Mouse (Mus musculus) forebrain, embryonic 15.5 days (tissue): ENCODE measurements at regions not wholly inside any gene's neighbourhood (a gene's known extent, or its start where the extent isn't known, plus 50 kb on each side); places are given as distances from the start of the nearest gene placed in this dataset.

Experiments
- ATAC-seq: fragments of 200-750 bp; cut with Nextera tagmentation; replicated peaks from 2 replicates; pipeline ENCODE4 v1.8.0; 2017; ENCODE audit warnings: mild to moderate bottlenecking, moderate TSS enrichment, moderate library complexity
- H3K27ac ChIP-seq: fragments of 300-500 bp; sonication (generic); replicated peaks from 2 replicates; pipeline ENCODE4 v1.5.1; 2015; ENCODE audit warnings: mild to moderate bottlenecking, inconsistent platforms
- H3K27me3 ChIP-seq: fragments of 300-500 bp; sonication (generic); 2 replicates; pipeline ENCODE4 v1.6.1; 2015; ENCODE audit warnings: inconsistent platforms
- H3K36me3 ChIP-seq: fragments of 300-500 bp; sonication (generic); 2 replicates; pipeline ENCODE4 v1.6.1; 2015; ENCODE audit warnings: mild to moderate bottlenecking, inconsistent platforms
- H3K4me1 ChIP-seq: fragments of 300-500 bp; sonication (generic); 2 replicates; pipeline ENCODE4 v1.6.1; 2015; ENCODE audit warnings: inconsistent platforms
- H3K4me2 ChIP-seq: fragments of 300-500 bp; sonication (generic); replicated peaks from 2 replicates; pipeline ENCODE4 v1.6.1; 2015; ENCODE audit warnings: mild to moderate bottlenecking, inconsistent platforms
- H3K4me3 ChIP-seq: fragments of 300-500 bp; sonication (generic); 2 replicates; pipeline ENCODE4 v1.5.1; 2015; ENCODE audit warnings: mild to moderate bottlenecking, inconsistent platforms
- H3K9ac ChIP-seq: fragments of 300-500 bp; sonication (generic); replicated peaks from 2 replicates; pipeline ENCODE4 v1.6.1; 2015; ENCODE audit warnings: mild to moderate bottlenecking, inconsistent platforms
- H3K9me3 ChIP-seq: fragments of 300-500 bp; sonication (generic); 2 replicates; pipeline ENCODE4 v1.6.1; 2016; ENCODE audit warnings: inconsistent platforms
- WGBS: fragments of 180-500 bp; shearing (Covaris S2); methylation state at CpG from one replicate; pipeline ENCODE4 v1.1.7; 2015; ENCODE audit warnings: mixed read lengths; 5-methylcytosine and 5-hydroxymethylcytosine counted together

- Histone ChIP-seq H3K9me3 (0 out of 2 replicates have a peak, but pooled peaks cover 3% of the 10 kb centered on the region), H3K27me3 (no peaks in the 10 kb centered on the region), H3K4me3 (no peak overlapping the region), H3K27ac (no peak overlapping the region), H3K4me1 (no peaks in the 10 kb centered on the region), H3K4me2 (no peak overlapping the region), H3K36me3 (no peaks in the 10 kb centered on the region), H3K9ac (no peak overlapping the region)
- WGBS, result 77% methylated on average over 14 of the region's 14 CpGs
- ATAC-seq, result no peak
Measured at GRCm38 (mm10) chr17:47064592-47065306, 54.4 kb upstream of the Ubr2 start.

GRCm38 (mm10) chr17:47064006-47064405 is 53.6 kb upstream of the Ubr2 start:
- WGBS, result 92% methylated on average over 4 of the region's 4 CpGs
- Histone ChIP-seq H3K9me3 (0 out of 2 replicates have a peak, but pooled peaks cover 3% of the 10 kb centered on the region), H3K36me3 (no peaks in the 10 kb centered on the region), H3K4me3 (no peak overlapping the region), H3K27me3 (no peaks in the 10 kb centered on the region), H3K4me1 (no peaks in the 10 kb centered on the region), H3K9ac (no peak overlapping the region), H3K27ac (no peak overlapping the region), H3K4me2 (no peak overlapping the region)
- ATAC-seq, result no peak

GRCm38 (mm10) chr17:47061031-47061620 is 50.8 kb upstream of the Ubr2 start:
- H3K36me3 ChIP-seq, result no peaks in the 10 kb centered on the region
- no peaks in the 10 kb centered on the region for H3K27me3 ChIP-seq
- H3K27ac ChIP-seq, result no peak overlapping the region
- WGBS, result 83% methylated on average over 8 of the region's 8 CpGs
- no peak for ATAC-seq
- H3K4me3 ChIP-seq, result no peak overlapping the region
- no peaks in the 10 kb centered on the region for H3K4me1 ChIP-seq
- H3K9ac ChIP-seq, result no peak overlapping the region
- H3K4me2 ChIP-seq, result no peak overlapping the region
- no peaks in the 10 kb centered on the region for H3K9me3 ChIP-seq
